Mouse (Mus musculus) G1E-ER4 (cell line): ENCODE measurements around the gene Zfp652. TPM values are rescaled to one million over a fixed set of nuclear protein-coding genes. Genes with fewer than 3 reads are reported as not detected.

Experiments
- GATA1 ChIP-seq: IDR thresholded peaks from one replicate; pipeline ENCODE4 v1.8.0; 2012; ENCODE audit warnings: low read length, inconsistent platforms
- polyA plus RNA-seq: library from polyadenylated mRNA; stranded (reverse); fragments of >175 nt; gene quantifications from 2 replicates; pipeline ENCODE4 v1.2.3, GENCODE M21; 2012

Zfp652 gene
- polyA plus RNA-seq, 1 experiment = 140 TPM

DNA sequence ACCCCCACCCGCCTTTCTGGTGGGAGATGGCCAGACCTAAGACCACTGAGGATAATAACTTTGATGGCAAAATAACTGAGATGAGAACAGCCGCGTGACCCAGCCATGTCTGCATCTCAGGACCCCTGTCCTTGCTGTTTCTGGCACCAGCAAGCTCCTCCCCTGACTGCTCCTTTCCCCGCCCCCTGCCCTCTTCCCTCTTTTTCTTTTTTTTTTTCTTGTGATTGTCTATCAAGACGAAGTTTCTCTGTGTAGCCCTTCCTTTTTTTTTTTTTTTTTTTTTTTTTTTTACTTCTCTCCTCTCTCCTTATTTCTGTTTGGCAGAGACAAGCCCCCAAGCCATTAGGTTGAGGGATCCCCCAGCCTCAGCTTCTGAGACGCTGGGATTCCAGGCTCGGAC, 98.4 kb downstream of the Zfp652 start:
- no peak for TF ChIP-seq GATA1

DNA sequence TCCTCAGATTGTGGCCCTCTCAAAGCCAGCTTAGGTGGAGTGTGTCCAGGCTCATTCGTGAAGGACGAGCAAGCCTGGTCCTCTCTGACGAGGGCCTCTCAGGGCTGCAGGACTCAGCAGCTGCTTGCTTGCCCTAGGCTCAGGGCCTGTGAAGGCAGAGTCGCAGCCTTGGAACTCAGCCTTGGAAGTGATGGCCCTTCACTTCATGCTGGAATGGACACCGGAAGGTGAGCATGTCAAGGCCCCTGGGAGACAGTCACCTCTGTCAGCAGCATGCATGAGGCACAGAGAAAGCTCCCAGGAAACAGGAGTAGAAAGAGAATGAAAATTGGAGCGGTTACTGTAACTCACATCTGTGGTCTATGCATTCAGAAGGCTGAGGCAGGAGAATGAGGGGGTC, 99.3 kb downstream of the Zfp652 start:
- TF ChIP-seq GATA1 = no peak

DNA sequence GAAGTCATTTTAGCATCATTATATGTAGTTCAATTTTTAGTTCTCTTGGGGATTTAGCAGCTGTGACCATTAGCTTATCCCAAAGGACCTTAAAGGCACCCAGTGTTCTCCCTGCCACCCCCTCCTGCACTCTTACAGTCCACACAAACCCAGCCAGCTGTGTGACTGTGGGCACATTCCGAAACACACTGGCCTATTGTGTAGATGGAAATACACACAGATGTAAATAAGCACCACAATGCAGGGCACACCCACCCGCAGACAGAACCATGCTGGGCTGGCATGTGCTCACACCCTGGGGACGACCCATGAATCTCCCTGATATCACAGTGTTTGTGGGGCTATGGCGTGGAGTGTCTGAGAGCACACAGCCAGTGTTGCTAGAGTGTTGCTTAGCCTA, 99.8 kb downstream of the Zfp652 start:
- TF ChIP-seq GATA1 = no peak

DNA sequence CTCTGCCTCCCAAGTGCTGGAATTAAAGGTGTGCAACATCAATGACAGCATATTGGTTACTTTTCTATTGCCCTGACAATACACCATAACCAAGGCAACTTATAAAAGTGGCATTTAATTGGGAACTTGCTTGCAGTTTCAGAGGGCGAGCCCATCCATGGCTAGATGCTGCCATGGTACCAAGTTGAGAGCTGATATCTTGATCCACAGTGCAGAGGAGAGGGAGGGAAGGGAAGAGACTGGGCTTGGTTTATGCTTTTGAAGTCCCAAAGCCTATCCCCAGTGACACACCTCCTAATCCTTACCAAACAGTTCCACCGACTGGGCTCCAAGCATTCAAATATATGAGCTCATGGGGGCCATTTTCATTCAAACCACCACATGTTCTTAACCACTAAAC, 101.6 kb downstream of the Zfp652 start:
- no peak for TF ChIP-seq GATA1

DNA sequence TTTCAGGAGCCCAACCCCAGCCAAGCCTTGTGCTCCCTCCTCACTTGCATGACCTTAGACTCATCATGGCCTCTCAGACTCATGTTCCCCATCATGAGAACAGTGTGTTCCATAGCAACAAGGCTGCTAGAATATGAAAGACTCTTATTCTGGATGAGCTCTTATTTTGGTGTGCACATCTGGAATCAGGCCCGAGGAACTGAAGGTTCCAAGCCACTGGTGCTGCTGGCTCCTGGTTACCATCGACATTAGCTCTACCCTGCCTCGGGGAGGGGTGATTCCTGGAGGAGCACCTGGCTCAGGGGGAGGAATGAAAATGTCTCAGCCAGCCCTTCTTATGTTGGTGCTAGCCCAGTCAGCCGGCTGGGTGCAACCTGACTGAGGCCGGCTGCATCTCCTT, 102.4 kb downstream of the Zfp652 start:
- no peak for TF ChIP-seq GATA1

DNA sequence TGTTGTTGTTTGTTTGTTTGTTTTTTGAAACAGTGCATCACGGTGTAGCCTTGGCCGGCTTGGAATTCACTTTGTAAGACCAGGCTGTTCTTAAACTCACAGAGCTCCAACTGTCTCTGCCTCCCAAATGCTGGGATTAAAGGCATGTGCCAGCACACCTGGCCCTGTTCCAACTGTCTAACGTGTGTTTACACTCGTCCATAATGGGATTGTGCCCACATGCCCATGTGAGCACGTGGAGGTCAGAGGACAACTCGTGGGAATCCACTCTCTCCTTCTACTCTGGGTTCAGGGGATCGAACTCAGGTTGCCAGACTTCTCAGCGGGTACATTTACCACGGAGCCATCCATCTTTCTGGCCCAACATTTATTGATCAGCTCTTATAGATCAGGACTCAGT, 102.9 kb downstream of the Zfp652 start:
- no peak for TF ChIP-seq GATA1

DNA sequence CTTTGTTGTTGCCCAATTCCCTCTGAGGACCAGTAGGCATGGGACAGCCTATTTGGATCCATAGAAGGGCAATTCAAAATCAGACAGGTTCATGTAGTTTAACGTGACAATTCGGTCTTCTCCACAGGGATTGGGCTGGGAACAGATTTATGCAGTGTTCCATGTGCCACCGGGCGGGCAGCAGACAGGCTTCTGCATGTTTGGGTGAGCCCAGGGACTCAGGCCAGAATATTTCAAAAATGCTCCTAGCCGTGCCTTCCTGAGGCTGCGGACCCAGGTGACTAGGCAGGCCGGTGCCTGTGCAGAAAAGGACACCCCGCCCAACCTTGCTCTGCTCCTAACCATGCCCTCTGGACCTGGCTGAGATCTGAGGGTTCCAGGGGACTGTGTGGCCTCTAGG, 106.7 kb downstream of the Zfp652 start:
- TF ChIP-seq GATA1 = no peak

DNA sequence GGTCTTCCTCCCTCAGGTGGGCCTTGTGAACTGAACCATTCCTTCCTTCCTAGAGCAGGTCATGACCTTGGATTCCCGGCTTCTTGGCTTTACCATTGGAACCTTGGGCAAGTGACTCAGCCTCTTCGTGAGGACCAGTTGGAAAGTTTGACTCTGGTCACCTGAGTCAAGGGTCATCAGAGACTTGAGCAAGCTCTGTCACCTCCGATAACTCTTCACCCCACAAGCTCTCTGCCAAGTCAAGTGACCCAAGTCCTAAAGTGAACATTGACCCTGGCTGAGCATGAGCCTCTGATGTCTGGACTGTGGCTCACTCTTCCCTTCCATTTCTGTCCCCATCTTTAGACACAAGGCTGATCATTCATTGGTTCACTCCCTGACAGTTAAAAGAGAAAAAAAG, 109.0 kb downstream of the Zfp652 start:
- no peak for TF ChIP-seq GATA1

DNA sequence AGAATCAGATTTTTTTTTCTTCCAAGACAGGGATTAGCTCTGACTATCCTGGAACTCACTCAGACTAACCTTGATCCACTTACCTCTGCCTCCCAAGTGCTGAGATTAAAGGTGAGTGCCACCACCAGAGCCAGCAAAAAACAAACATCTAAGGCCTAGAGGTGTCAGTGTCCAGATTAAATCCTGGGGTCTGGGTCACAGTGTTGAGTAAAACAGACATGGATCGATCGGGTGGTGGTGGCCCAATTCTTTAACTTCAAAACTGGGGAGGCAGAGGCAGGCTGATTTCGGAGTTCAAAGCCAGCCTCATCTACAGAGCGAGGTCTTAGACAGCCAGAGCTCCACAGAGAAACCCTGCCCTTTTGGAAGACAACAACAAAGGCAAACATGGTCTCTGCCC, 110.0 kb downstream of the Zfp652 start:
- no peak for TF ChIP-seq GATA1

DNA sequence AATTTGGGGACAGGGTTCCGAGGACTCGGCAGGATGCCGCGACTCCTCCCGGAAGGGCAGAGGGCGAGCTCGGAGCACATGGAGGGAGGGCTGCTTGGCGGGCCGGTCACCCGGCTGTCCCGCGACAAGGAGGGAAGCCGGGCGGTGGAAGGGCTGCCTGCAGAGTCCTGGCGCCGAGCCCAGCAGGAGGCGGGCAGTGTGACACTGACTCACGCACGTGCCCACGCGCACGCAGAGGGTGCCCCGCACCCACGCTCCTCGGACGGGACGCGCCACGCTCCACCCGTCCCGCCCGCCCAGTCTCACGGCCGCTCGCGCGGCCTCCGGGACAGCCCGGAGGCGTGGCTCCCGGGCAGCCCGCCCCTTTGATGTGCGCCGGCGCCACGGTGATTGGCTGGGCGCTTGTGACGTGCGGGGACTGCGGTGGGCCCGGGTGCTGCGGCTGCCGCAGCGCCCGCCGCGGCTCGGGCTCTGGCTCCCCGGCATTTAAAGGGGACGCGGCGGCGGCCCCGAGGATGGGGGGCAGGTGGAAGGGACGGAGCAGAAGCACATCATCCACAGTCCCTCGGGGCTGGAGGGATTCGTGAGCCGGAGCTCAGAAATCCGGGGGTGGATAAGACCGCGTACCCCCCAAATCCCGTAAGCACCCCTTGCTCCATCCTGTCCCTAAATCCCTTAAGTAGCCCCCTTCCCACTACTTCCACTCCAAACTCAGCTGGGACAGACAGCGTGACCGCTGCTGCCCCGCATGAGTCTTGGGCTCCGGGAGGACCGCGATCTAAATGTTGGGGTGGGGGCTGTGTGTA, 111.8 kb downstream of the Zfp652 start, which contains the start of gene Phospho1:
Phospho1 (plus strand) TSS at position 429 of the 806 bp plus-strand sequence.
- no peak for TF ChIP-seq GATA1

DNA sequence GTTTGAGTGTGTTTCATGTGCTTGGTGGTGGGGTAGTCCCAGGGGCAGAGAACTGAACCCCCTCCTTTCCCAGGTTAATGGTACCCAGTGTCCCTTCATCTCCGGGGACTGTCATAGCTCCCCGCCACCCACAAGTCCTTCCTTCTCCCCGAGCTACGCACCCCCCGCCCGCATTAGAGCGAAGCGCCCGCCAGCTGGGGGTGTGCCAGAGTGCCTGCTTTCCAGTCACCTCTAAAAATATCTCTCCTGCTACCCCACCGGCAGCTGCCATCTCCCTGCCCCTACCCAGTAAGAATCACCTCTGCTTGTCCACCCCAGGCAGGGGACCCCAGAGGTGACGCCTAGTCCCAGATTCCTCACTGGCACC, 112.4 kb downstream of the Zfp652 start:
- no peak for TF ChIP-seq GATA1

DNA sequence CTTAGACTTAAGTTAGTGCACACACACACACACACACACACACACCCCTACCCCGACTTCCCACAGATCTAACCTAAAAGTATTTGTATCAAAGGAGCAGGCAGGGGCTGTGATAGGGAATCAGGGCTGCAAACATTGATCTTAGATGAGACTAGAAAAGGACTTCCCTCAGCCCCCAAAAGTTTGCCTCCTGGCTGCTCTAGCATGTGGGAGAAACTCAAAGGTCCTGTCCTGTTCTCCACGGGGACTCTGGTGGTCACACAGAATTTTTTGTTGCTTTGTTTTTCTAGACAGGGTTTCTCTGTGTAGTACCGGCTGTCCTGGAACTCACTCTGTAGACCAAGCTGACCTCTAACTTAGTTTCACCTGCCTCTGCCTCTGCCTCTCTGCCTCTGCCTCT, 113.2 kb downstream of the Zfp652 start:
- TF ChIP-seq GATA1 = no peak

DNA sequence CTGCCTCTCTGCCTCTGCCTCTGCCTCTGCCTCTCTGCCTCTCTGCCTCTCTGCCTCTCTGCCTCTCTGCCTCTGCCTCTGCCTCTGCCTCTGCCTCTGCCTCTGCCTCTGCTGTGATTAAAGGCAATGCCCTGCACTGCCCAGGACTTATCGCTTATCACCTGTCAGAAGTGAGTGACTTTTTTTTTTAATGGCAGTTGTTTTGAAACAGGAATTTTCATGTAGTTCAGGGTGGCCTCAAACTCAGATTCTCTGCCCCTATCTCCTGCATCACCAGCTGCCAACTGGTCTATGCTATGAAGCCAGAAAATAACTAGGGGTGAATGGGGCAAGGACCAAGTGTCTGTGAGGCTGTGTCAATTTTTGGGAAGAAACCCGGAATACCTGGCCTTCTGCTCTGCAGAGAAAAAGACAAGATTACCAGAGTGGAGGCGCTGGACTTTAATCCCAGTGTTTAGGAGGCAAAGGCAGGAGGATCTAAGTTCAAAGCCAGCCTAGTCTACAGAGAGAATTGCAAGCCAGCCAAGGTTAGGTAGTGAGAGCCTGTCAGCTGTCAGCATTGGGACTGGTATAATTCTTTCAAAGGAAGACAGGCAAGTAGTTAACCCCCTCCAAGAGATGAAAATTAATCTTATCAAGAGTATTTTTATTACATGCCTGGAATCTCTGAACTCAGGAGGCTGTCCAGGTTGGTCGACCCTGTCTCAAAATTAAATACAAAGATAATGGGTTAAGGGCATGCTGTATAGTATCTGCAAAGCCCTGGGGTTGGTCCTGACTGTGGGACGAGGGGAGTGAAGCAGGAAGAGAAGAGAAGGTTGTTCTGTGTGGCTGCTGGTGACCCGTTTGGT, 114.1 kb downstream of the Zfp652 start:
- no peak for TF ChIP-seq GATA1

DNA sequence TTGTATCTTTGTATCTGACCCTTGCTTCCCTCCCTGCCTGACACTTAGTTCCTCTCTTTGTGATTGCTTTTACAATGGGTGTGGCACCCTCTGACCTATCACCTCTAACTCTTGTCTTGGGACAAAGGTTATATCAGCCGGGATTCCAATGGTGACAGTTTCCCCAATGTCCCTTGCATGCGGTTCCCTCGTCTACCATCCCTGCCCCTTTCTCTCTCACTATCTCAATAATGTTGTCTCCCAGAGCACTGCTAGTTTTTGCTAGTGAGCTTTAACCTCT, 114.6 kb downstream of the Zfp652 start:
- no peak for TF ChIP-seq GATA1

DNA sequence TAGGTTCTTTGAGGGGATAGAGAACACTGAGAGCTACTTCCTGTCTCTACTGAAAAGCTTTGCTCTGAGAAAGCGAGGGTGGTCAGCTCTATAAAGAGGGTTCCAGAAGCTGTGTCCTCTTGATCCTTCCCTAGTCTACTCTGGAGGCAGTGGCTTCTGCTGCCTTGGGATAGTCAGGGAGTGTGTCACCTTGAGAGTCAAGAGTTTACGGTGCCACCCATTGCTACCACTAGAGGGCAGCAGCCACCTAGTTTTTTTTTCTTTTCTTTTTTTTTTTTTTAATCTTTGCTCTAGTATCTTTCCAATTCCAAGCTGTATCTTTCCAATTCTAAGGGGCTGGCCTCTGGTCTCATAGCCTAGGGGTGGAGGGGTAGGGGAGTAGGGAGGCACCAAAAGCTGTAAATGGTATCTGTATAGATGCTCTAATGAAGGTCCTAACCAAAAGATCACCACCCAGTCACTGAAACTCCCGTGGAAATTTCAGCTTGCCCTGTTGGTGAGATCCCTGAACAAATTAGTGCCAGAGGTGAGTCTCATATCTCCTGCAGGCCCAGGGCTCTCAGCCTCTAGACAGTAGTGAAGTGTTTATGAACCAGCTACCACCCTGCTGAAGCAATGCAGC, 115.1 kb downstream of the Zfp652 start:
- no peak for TF ChIP-seq GATA1

DNA sequence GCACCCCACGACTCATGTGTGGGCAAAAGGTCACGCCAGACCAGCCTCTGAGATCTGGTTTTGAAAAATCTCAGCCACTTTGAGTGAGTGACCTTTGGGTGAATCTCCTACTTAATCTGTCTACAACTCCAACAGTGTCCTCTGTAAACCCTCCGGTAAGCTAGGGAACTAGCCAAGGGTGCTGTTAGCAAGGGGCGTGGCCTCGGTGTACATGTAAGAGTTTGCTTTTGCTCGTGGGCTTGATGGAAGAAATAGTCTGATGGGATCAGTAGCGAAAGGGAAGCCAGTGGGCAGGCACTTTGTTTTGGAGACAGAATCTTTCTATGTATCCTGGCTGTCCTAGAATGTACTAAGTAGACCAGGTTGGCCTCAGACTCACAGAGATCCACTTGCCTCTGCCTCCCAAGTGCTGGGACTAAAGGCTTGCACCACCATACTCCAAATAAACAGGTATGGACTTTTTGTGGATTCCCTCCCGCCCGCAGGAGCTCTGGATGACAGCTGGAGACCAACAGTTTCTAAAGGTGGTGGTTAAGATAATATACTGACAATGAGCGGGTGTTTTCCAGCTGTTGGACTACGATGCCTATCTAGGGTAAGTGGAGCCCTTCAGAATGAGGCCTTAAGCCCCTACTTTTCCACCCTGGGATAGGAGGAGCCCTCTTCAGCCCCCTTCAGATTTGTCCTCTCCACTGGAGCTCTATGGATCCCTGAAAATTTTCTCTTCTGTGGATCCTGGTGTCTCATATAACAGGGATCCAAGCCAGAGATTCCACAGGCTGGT, 115.9 kb downstream of the Zfp652 start:
- no peak for TF ChIP-seq GATA1
